Mouse (Mus musculus): ENCODE measurements around the gene Nexmif. TPM values are rescaled to one million over a fixed set of nuclear protein-coding genes. Genes with fewer than 3 reads are reported as not detected.
"Not testable (repeated sequence)": the region's sequence is repeated elsewhere in the genome, so short reads cannot be mapped to it uniquely, and the experiment has no call there.

The Nexmif gene
- 4.8 and 5.2 TPM in 2 replicates for polyA plus RNA-seq (2012; rRNA removed)

DNA sequence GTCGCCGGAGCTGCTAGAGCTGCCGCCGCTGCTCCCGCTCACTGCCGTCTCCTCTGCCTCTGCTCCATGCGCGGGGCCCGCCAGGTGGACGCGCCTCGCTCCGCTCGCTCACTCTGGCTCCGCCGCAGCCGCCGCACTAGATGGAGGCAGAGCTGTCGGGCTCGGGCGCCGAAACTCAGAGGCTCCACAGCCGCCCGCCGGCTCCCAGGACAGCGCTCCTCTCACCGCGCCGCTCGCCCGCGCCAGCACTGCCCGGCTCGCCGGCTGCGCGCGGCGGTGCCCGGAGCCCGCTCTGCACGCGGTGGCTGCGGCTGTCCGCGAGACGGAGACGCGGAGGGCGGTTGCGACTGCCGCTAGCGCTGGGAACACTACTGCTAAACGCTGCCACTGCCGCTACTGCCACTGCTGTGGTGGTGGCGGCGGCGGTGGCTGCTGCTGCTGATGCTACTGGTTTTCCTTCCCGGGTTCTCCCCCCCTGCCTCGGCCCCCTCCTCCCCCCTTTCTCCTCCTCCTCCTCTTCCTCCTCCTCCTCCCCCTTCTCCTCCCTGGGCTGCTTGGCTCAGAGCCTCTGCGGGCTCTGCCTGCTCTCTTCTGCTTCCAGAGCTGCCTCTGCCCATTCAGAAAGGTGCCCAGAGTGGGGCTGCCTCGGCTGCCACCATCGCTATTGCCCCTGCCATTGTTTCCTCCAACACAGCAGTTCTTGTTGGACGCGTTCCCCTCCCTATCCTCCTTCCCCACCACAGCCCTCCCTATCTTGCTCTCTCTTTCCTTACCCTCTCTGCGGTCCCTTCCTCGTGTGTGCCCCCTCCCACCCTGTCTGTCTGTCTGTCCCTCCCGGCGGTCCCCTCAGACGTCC is at the start of gene Nexmif:
Gene Nexmif (minus strand): TSS at position 450 of the 856 bp plus-strand sequence.
- Histone ChIP-seq H3K4me3 (ENCODE audit: insufficient read depth, low read length) (peak within 1 kb of the TSS; percentile 100), H3K4me1 (ENCODE audit: control insufficient read depth, insufficient read depth, low read length) (no peaks in the 10 kb centered on the region), H3K27ac (ENCODE audit: insufficient read depth, low read length) (peak within 1 kb of the TSS; percentile 97)
- TF ChIP-seq CTCF (IDR thresholded peaks at IDR 0.05; ENCODE audit: extremely low read depth, insufficient read depth, low read length) (no peak), POLR2A (IDR thresholded peaks at IDR 0.05; ENCODE audit: extremely low read depth, insufficient read depth, low read length) (peak; percentile 60; the same call in 1 of the 2 replicates)

GRCm38 (mm10) chrX:104208701-104209100 is 7.7 kb upstream of the Nexmif start:
- TF ChIP-seq POLR2A (IDR thresholded peaks at IDR 0.05; ENCODE audit: extremely low read depth, insufficient read depth, low read length) = no peak
- Histone ChIP-seq H3K4me3 (ENCODE audit: insufficient read depth, low read length) (no peak overlapping the region), H3K4me1 (ENCODE audit: control insufficient read depth, insufficient read depth, low read length) (no peaks in the 10 kb centered on the region), H3K27ac (ENCODE audit: insufficient read depth, low read length) (no peak overlapping the region)

- no peak for TF ChIP-seq CTCF (IDR thresholded peaks at IDR 0.05; ENCODE audit: extremely low read depth, insufficient read depth, low read length)
- no peak for TF ChIP-seq POLR2A (IDR thresholded peaks at IDR 0.05; ENCODE audit: extremely low read depth, insufficient read depth, low read length)
- peak overlapping the region; percentile 100 for H3K4me3 ChIP-seq (ENCODE audit: insufficient read depth, low read length)
- no peak overlapping the region for H3K27ac ChIP-seq (ENCODE audit: insufficient read depth, low read length)
- H3K4me1 ChIP-seq (ENCODE audit: control insufficient read depth, insufficient read depth, low read length) = no peaks in the 10 kb centered on the region
Measured at GRCm38 (mm10) chrX:104201592-104202139, 681 bp upstream of the Nexmif start.

DNA sequence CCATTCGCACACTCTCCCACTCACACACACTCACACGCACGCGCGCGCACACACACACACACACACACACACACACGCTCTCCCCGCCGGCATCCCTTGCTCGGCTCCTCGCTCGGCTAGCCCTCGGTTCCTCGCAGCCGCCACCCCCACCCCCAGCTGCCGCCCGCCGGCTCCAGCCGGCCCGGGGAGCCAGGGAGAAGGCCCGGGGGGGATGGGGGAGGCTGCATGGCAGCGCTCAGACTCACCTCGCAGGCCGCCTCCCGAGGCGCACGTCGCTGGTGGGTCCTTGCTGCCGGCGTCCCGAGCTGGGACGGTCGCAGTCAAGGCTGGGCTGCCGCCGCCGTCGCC is 623 bp downstream of the Nexmif start:
- TF ChIP-seq CTCF (IDR thresholded peaks at IDR 0.05; ENCODE audit: extremely low read depth, insufficient read depth, low read length) (no peak), POLR2A (IDR thresholded peaks at IDR 0.05; ENCODE audit: extremely low read depth, insufficient read depth, low read length) (no peak)
- Histone ChIP-seq H3K27ac (ENCODE audit: insufficient read depth, low read length) (peak overlapping the region; percentile 97), H3K4me3 (ENCODE audit: insufficient read depth, low read length) (peak overlapping the region; percentile 100), H3K4me1 (ENCODE audit: control insufficient read depth, insufficient read depth, low read length) (no peaks in the 10 kb centered on the region)

DNA sequence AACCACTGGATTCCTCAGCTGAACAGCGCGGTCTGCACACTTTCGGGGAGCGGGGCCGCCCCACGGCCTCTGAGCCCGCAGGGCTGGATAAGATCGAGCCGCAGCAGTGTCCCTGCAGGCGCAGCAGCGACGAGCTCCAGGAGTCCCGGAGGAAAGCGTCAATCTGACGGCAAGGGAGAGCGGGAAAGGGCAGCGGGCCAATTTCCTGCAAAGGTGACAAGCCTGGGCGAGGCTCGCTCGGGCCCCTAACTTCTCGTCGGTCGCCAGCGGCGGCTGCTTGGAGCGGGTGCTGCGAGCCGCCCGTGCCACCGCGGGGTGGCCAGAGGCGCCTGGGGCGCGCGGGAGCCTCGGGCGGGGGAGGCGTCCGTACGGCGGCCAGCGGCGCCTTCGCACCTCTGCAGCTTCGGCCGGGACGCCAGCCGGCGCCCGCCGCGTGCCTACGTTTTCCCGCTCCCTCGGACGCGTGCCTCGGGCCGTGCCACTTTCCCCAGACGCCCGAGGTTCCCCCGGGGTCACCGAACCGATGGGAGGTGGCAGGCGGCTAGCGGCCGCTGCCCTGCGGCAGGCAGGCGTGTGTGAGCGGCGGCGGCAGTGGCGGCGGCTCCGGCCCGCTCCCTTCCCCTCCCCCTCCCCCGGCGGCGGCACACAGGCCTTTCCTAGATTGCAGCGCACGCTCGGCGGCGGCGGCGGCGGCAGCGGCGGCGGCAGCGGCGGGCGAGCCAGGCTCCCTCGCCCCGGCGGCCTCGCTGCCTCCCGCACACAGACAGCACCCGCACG is 1.2 kb downstream of the Nexmif start:
- Histone ChIP-seq H3K27ac (ENCODE audit: insufficient read depth, low read length) (peak overlapping the region; percentile 97), H3K4me3 (ENCODE audit: insufficient read depth, low read length) (peak overlapping the region; percentile 100), H3K4me1 (ENCODE audit: control insufficient read depth, insufficient read depth, low read length) (no peaks in the 10 kb centered on the region)
- TF ChIP-seq POLR2A (IDR thresholded peaks at IDR 0.05; ENCODE audit: extremely low read depth, insufficient read depth, low read length) = no peak
- TF ChIP-seq CTCF (IDR thresholded peaks at IDR 0.05; ENCODE audit: extremely low read depth, insufficient read depth, low read length) = no peak

- TF ChIP-seq POLR2A (IDR thresholded peaks at IDR 0.05; ENCODE audit: extremely low read depth, insufficient read depth, low read length) = no peak
- no peak for TF ChIP-seq CTCF (IDR thresholded peaks at IDR 0.05; ENCODE audit: extremely low read depth, insufficient read depth, low read length)
- peak overlapping the region; percentile 100 for H3K4me3 ChIP-seq (ENCODE audit: insufficient read depth, low read length)
- H3K27ac ChIP-seq (ENCODE audit: insufficient read depth, low read length) = no peak overlapping the region
- H3K4me1 ChIP-seq (ENCODE audit: control insufficient read depth, insufficient read depth, low read length) = no peaks in the 10 kb centered on the region
Measured at GRCm38 (mm10) chrX:104199070-104199469, 1.9 kb downstream of the Nexmif start.

GRCm38 (mm10) chrX:104196561-104196960 is 4.4 kb downstream of the Nexmif start:
- H3K4me1 ChIP-seq (ENCODE audit: control insufficient read depth, insufficient read depth, low read length) = no peaks in the 10 kb centered on the region
- no peak overlapping the region for H3K27ac ChIP-seq (ENCODE audit: insufficient read depth, low read length)
- no peak overlapping the region for H3K4me3 ChIP-seq (ENCODE audit: insufficient read depth, low read length)
- TF ChIP-seq CTCF (IDR thresholded peaks at IDR 0.05; ENCODE audit: extremely low read depth, insufficient read depth, low read length) (no peak), POLR2A (IDR thresholded peaks at IDR 0.05; ENCODE audit: extremely low read depth, insufficient read depth, low read length) (no peak)

GRCm38 (mm10) chrX:104179257-104179656 is 21.7 kb downstream of the Nexmif start:
- Histone ChIP-seq H3K4me3 (ENCODE audit: insufficient read depth, low read length) (no peak overlapping the region), H3K4me1 (ENCODE audit: control insufficient read depth, insufficient read depth, low read length) (no peaks in the 10 kb centered on the region), H3K27ac (ENCODE audit: insufficient read depth, low read length) (no peak overlapping the region)
- TF ChIP-seq CTCF (IDR thresholded peaks at IDR 0.05; ENCODE audit: extremely low read depth, insufficient read depth, low read length) (peak; percentile 48; the same call in 1 of the 2 replicates), POLR2A (IDR thresholded peaks at IDR 0.05; ENCODE audit: extremely low read depth, insufficient read depth, low read length) (no peak)

- Histone ChIP-seq H3K27ac (ENCODE audit: insufficient read depth, low read length) (no peak overlapping the region), H3K4me3 (ENCODE audit: insufficient read depth, low read length) (no peak overlapping the region), H3K4me1 (ENCODE audit: control insufficient read depth, insufficient read depth, low read length) (no peaks in the 10 kb centered on the region)
- no peak for TF ChIP-seq POLR2A (IDR thresholded peaks at IDR 0.05; ENCODE audit: extremely low read depth, insufficient read depth, low read length)
- no peak for TF ChIP-seq CTCF (IDR thresholded peaks at IDR 0.05; ENCODE audit: extremely low read depth, insufficient read depth, low read length)
Measured at GRCm38 (mm10) chrX:104150072-104150471, 50.9 kb downstream of the Nexmif start.

DNA sequence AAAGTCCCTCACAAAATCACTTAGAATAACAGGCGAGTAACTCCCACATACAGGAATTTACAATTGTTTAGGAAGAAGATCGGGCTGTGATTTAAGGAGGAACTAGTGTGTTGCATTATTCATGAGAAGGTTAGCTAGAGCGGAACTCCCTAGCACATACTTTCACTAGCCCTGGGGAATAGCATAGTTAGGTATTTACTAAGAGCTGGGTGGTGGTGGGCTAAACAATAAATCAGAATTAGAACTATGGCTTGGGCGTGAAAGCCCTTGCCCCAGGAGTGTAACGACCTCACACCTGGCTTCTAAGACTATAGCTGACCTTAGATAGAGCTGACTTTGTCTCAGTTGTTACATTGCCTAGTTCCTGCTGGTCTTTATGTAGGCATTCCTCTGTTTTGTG is 85.7 kb downstream of the Nexmif start:
- H3K27ac ChIP-seq (ENCODE audit: insufficient read depth, low read length); H3K4me3 ChIP-seq (ENCODE audit: insufficient read depth, low read length); H3K4me1 ChIP-seq (ENCODE audit: control insufficient read depth, insufficient read depth, low read length): not testable (repeated sequence)

Data from cortical plate, adult 2 months (tissue).